Mouse (Mus musculus) lung, embryonic 14.5 days (tissue): ENCODE measurements around the gene Cbx7. TPM values are rescaled to one million over a fixed set of nuclear protein-coding genes. Genes with fewer than 3 reads are reported as not detected.

ENCODE experiments used
- ATAC-seq: fragments of 200-750 bp; cut with Nextera tagmentation; 2 replicates; pipeline ENCODE4 v1.8.0; 2017; ENCODE audit warnings: mild to moderate bottlenecking, moderate TSS enrichment, moderate library complexity; ENCODE audit not compliant: insufficient read depth
- DNase-seq: peaks from one replicate; pipeline ENCODE4 v3.0.0-alpha.2; 2015
- H3K27ac ChIP-seq: fragments of 300-500 bp; sonication (generic); 2 replicates; pipeline ENCODE4 v1.5.1; 2014; ENCODE audit warnings: low read depth, mild to moderate bottlenecking, moderate library complexity
- H3K27me3 ChIP-seq: fragments of 300-500 bp; sonication (generic); 2 replicates; pipeline ENCODE4 v1.6.1; 2014; ENCODE audit warnings: low read length, control low read depth; ENCODE audit not compliant: insufficient read depth
- H3K36me3 ChIP-seq: fragments of 300-500 bp; sonication (generic); 2 replicates; pipeline ENCODE4 v1.6.1; 2014; ENCODE audit warnings: control low read depth; ENCODE audit not compliant: insufficient read depth
- H3K4me1 ChIP-seq: fragments of 300-500 bp; sonication (generic); 2 replicates; pipeline ENCODE4 v1.6.1; 2014; ENCODE audit warnings: antibody characterized with exemption, control low read depth; ENCODE audit not compliant: insufficient read depth
- H3K4me2 ChIP-seq: fragments of 300-500 bp; sonication (generic); 2 replicates; pipeline ENCODE4 v1.6.1; 2014; ENCODE audit warnings: mild to moderate bottlenecking
- H3K4me3 ChIP-seq: fragments of 300-500 bp; sonication (generic); 2 replicates; pipeline ENCODE4 v1.5.1; 2014; ENCODE audit warnings: low read depth, low read length
- H3K9ac ChIP-seq: fragments of 300-500 bp; sonication (generic); 2 replicates; pipeline ENCODE4 v1.6.1; 2014
- H3K9me3 ChIP-seq: fragments of 300-500 bp; sonication (generic); 2 replicates; pipeline ENCODE4 v1.6.1; 2016; ENCODE audit warnings: low read depth, low read length, control low read depth
- CTCF ChIP-seq: IDR thresholded peaks from 2 replicates; pipeline ENCODE4 v1.5.1; 2016; ENCODE audit warnings: antibody characterized with exemption, low read depth
- WGBS: fragments of 180-500 bp; shearing (Covaris S2); extraction: QIAGEN DNeasy Blood & Tissue Kit; methylation state at CpG from one replicate; pipeline ENCODE4 v1.1.7; 2014; 5-methylcytosine and 5-hydroxymethylcytosine counted together
- microRNA-seq: library from miRNA; unstranded; fragments of <30 nt; microRNA quantifications from one replicate; pipeline ENCODE4, GENCODE M21; 2016; ENCODE audit warnings: borderline number of aligned reads
- polyA plus RNA-seq: library from polyadenylated mRNA; unstranded; fragments of >200 nt; fragmentation: Nextera tagmentation; extraction: Ambion mirVana; gene quantifications from 2 replicates; pipeline ENCODE4 v1.2.1, GENCODE M21; 2014

The Cbx7 gene
- polyA plus RNA-seq, 1 experiment from 2014 or later: 2.3 TPM

DNA sequence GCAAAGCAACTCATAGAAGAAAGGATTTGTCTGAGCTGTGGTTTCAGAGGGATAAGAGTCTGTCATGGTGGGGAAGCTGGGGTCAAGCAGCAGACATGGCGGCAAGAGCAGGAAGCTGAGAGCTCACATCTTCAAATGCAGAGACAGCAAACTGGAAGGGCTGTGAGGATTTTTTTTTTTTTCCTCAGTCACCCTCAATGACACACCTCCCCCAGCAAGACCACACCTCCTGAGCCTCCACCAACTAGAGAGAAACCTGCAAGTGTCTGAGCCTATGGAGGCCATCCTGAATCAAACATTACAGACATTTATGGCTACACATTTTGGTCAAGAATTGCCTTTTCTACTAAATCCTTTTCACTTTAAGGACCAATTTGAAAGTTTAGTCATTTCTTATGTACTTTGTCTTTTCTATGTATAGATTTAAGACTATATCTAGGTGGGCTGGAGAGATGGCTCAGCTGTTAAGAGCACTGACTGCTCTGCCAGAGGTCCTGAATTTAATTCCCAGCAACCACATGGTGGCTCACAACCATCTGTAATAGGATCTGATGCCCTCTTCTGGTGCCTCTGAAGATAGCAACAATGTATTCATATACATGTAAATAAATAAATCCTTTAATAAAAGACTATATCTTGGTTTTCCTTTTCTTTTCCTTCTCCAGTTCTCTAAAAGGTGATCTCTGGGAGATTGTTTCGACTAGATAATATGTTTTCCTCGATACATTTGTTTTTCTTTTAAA lies 103.5 kb downstream of the Cbx7 start:
- Histone ChIP-seq H3K4me3 (no peak overlapping the region), H3K4me2 (no peak overlapping the region), H3K27me3 (no peaks in the 10 kb centered on the region), H3K27ac (no peak overlapping the region), H3K4me1 (no peaks in the 10 kb centered on the region), H3K9me3 (no peaks in the 10 kb centered on the region; the same call in 1 of the 2 replicates), H3K36me3 (no peaks in the 10 kb centered on the region), H3K9ac (no peak overlapping the region)
- DNase-seq: no peak
- 79% methylated on average over 3 of the region's 3 CpGs for WGBS
- ATAC-seq: no peak
- TF ChIP-seq CTCF: peak; percentile 19; the same call in 1 of the 2 replicates

Small RNA genes lying within 50 kb of the gene (microRNA-seq; reads per million reads assigned to microRNA genes)
- 4.0 reads per million, percentile 14 among the genes with 10 or more reads in this experiment for gene Mir7213

Other genes starting within 250 kb of the Cbx7 start
- gene Sun2, start 228.6 kb downstream of the Cbx7 start, polyA plus RNA-seq: 7.5 and 8.6 TPM in 2 replicates
- 61.0 and 63.8 TPM in 2 replicates for gene Dnal4, start 193.3 kb downstream of the Cbx7 start, polyA plus RNA-seq
- gene Nptxr, start 166.4 kb downstream of the Cbx7 start, polyA plus RNA-seq: 1.7 and 2.0 TPM in 2 replicates
- not detected in 2 replicates for gene Npcd, start 136.9 kb downstream of the Cbx7 start, polyA plus RNA-seq
- gene Cbx6, start 136.4 kb downstream of the Cbx7 start, polyA plus RNA-seq: 43.1 and 47.1 TPM in 2 replicates
- gene Apobec3, start 79.5 kb downstream of the Cbx7 start, polyA plus RNA-seq: 19.8 and 23.2 TPM in 2 replicates
- gene Pdgfb, start 43.9 kb upstream of the Cbx7 start, polyA plus RNA-seq: 11.6 and 13.0 TPM in 2 replicates
- 14.7 and 14.9 TPM in 2 replicates for gene Syngr1, start 120.2 kb upstream of the Cbx7 start, polyA plus RNA-seq
- 1,315 and 1,365 TPM in 2 replicates for gene Rpl3, start 120.7 kb upstream of the Cbx7 start, polyA plus RNA-seq
- gene Tab1, start 162.0 kb upstream of the Cbx7 start, polyA plus RNA-seq: 32.5 and 34.2 TPM in 2 replicates
- 6.1 and 7.7 TPM in 2 replicates for gene Mgat3, start 202.6 kb upstream of the Cbx7 start, polyA plus RNA-seq